Comparison of ENCODE assay signal across 24 mouse cellular contexts in genomic region chr16:36675902-36676301, GRCm38 (mm10). TPM values are rescaled to one million over a fixed set of nuclear protein-coding genes. Genes with fewer than 3 reads are reported as not detected.
DNase-seq lines count a peak whose midpoint lies in the region; ATAC-seq and TF ChIP-seq lines count a peak whose summit lies in the region.
"Had no signal": no experiment of that assay in that cellular context is flagged by ENCODE, and none has a peak within 500 bp of the region (broad histone marks: within the 10 kb centered on the region; RNA-seq: fewer than 3 reads in every experiment).

No protein-coding gene starts in this region.

- H3K27ac ChIP-seq in midbrain, embryonic 11.5 days (ENCODE audit: low read depth, low read length) = no peak overlapping the region
- H3K27ac ChIP-seq in midbrain, embryonic 10.5 days (replicated peaks) = no peak overlapping the region
- H3K27ac ChIP-seq in CH12.LX (ENCODE audit: insufficient read depth, low read depth) (peak overlapping the region; percentile 52), ES-E14 (ENCODE audit: insufficient read depth, low read depth, low read length, poor library complexity, severe bottlenecking) (peak overlapping the region; percentile 43; the same call in 1 of the 2 replicates)

- H3K4me1 ChIP-seq in midbrain, embryonic 11.5 days (ENCODE audit: control insufficient read depth, insufficient read depth, low read length) = no peaks in the 10 kb centered on the region
- no peaks in the 10 kb centered on the region for H3K4me1 ChIP-seq in midbrain, embryonic 10.5 days
- H3K4me1 ChIP-seq in CH12.LX (ENCODE audit: control insufficient read depth in 1 of 2, insufficient read depth in 2 of 2) (peaks cover 29 to 52% of the 10 kb centered on the region in 2 experiments), ES-E14 (ENCODE audit: control insufficient read depth in 2 of 2, insufficient read depth in 2 of 2, low read length in 2 of 2, poor library complexity in 1 of 2) (peaks cover 7 to 22% of the 10 kb centered on the region in 2 experiments)

- TF ChIP-seq POLR2A in CH12.LX (IDR thresholded peaks at IDR 0.05; ENCODE audit: low read depth, low read length) = no peak

- 88% methylated on average over 2 of the region's 2 CpGs for WGBS in midbrain, embryonic 11.5 days
- WGBS in midbrain, embryonic 10.5 days = 91% methylated on average over 2 of the region's 2 CpGs

- no peak overlapping the region for H3K4me2 ChIP-seq in midbrain, embryonic 11.5 days
- H3K4me2 ChIP-seq in CH12.LX (ENCODE audit: insufficient read depth, low read depth, poor library complexity, severe bottlenecking) = peak overlapping the region; percentile 77; the same call in 1 of the 2 replicates

- TF ChIP-seq CTCF in CH12.LX (conservative IDR thresholded peaks at IDR 0.05 in 1 of 2, IDR thresholded peaks at IDR 0.05 in 1 of 2; ENCODE audit: low read depth in 2 of 2, low read length in 2 of 2) = no peak

- no peaks in the 10 kb centered on the region for H3K36me3 ChIP-seq in midbrain, embryonic 11.5 days (ENCODE audit: control insufficient read depth, insufficient read depth, low read length)
- no peaks in the 10 kb centered on the region for H3K36me3 ChIP-seq in midbrain, embryonic 10.5 days
- H3K36me3 ChIP-seq in CH12.LX (replicated peaks in 1 of 2; ENCODE audit: control insufficient read depth in 1 of 2, insufficient read depth in 1 of 2, low read length in 1 of 2) (no peaks in the 10 kb centered on the region), ES-E14 (ENCODE audit: control insufficient read depth, insufficient read depth, low read length, poor library complexity, severe bottlenecking) (no peaks in the 10 kb centered on the region)
- H3K36me3 ChIP-seq: G1E had no signal

- TF ChIP-seq RAD21 in CH12.LX (IDR thresholded peaks at IDR 0.05; ENCODE audit: low read depth, low read length) = no peak

- dilution Hi-C loops in CH12.LX (cut with MboI; ENCODE audit: extremely low pct_ligation_motif_present, extremely low pct_unique_long_range_greater_than_20kb, low sequenced_read_pairs) = no loop called here

- DNase-seq in heart, adult 11 months = peak; percentile 11
- no peak for DNase-seq in heart, adult 18-20 months
- DNase-seq in midbrain, embryonic 11.5 days (ENCODE audit: low spot score, missing footprints) = peak; percentile 60
- no peak for DNase-seq in midbrain, embryonic 10.5 days (ENCODE audit: low spot score)
- DNase-seq in CH12.LX (ENCODE audit: extremely low read depth) (no peak), ES-E14 (ENCODE audit: low read depth, low spot score) (no peak)
- DNase-seq in right cerebral cortex, adult 18-20 months = no peak
- no peak for DNase-seq in layer of hippocampus, adult 9-10 months (ENCODE audit: low spot score)
- DNase-seq: adrenal gland, adult 2 months; adrenal gland, adult 8-10 months; adrenal gland, postnatal 10 days; adrenal gland, postnatal 14 days; adrenal gland, postnatal 25 days; adrenal gland, postnatal 36 days; B cell, adult 2 months; cerebellum, adult 11 months; cerebellum, adult 11-12 months; cerebellum, adult 18-20 months; cerebellum, adult 2 months had no signal

- no peak for ATAC-seq in midbrain, embryonic 11.5 days (ENCODE audit: low FRiP score)
- ATAC-seq: Patski had no signal

- in situ Hi-C loops in CH12.LX (cut with MboI; ENCODE audit: low pct_ligation_motif_present, low pct_unique_long_range_greater_than_20kb, low sequenced_read_pairs) = no loop called here
- in situ Hi-C loops in ES-E14 (cut with MboI; ENCODE audit: low sequenced_read_pairs in 2 of 2, unreplicated experiment in 2 of 2) = no loop called here

- H3K27me3 ChIP-seq in midbrain, embryonic 11.5 days (ENCODE audit: control insufficient read depth, insufficient read depth, low read length) = no peaks in the 10 kb centered on the region
- H3K27me3 ChIP-seq in midbrain, embryonic 10.5 days (ENCODE audit: low read depth, poor library complexity, severe bottlenecking) = no peaks in the 10 kb centered on the region
- H3K27me3 ChIP-seq in CH12.LX (replicated peaks) = no peaks in the 10 kb centered on the region
- H3K27me3 ChIP-seq: Patski had no signal

- no peaks in the 10 kb centered on the region for H3K79me2 ChIP-seq in CH12.LX (replicated peaks; ENCODE audit: control insufficient read depth, extremely low read depth, insufficient read depth, poor library complexity, severe bottlenecking)

- TF ChIP-seq EP300 in CH12.LX (IDR thresholded peaks at IDR 0.05; ENCODE audit: low read length) = no peak

- no peak overlapping the region for H3K4me3 ChIP-seq in midbrain, embryonic 11.5 days (ENCODE audit: low read depth, low read length)
- no peak overlapping the region for H3K4me3 ChIP-seq in midbrain, embryonic 10.5 days
- H3K4me3 ChIP-seq in CH12.LX (replicated peaks in 1 of 3; ENCODE audit: low read depth in 2 of 3, low read length in 2 of 3, poor library complexity in 1 of 3) (no peak overlapping the region), ES-E14 (ENCODE audit: insufficient read depth in 1 of 2, low read depth in 1 of 2, low read length in 2 of 2, poor library complexity in 1 of 2, severe bottlenecking in 1 of 2) (no peak overlapping the region)

- H3K9me3 ChIP-seq in midbrain, embryonic 11.5 days (ENCODE audit: control insufficient read depth, low read length) = no peaks in the 10 kb centered on the region
- no peaks in the 10 kb centered on the region for H3K9me3 ChIP-seq in midbrain, embryonic 10.5 days (replicated peaks)
- no peaks in the 10 kb centered on the region for H3K9me3 ChIP-seq in CH12.LX (replicated peaks; ENCODE audit: low read length)
- H3K9me3 ChIP-seq in ES-E14 (ENCODE audit: control insufficient read depth, insufficient read depth, low read depth, low read length) = no peaks in the 10 kb centered on the region
- H3K9me3 ChIP-seq: G1E had no signal

- no peak overlapping the region for H3K9ac ChIP-seq in midbrain, embryonic 11.5 days (ENCODE audit: low read length)
- peak overlapping the region; percentile 13; the same call in 1 of the 2 replicates for H3K9ac ChIP-seq in CH12.LX (ENCODE audit: insufficient read depth, low read depth)
- no peak overlapping the region for H3K9ac ChIP-seq in ES-E14 (ENCODE audit: insufficient read depth, low read depth, low read length, poor library complexity, severe bottlenecking)

TF ChIP-seq in CH12.LX, 34 proteins besides CTCF, POLR2A, EP300 and RAD21 (continues in another document):
- TF ChIP-seq ETS1 (conservative IDR thresholded peaks at IDR 0.05; ENCODE audit: low read depth, low read length) = no peak
- TF ChIP-seq ZMIZ1 (IDR thresholded peaks at IDR 0.05; ENCODE audit: low read depth, low read length) = 0 out of 2 replicates have a peak, but pooled peaks have one; percentile 54
- TF ChIP-seq E2F4 (IDR thresholded peaks at IDR 0.05; ENCODE audit: insufficient replicate concordance, low read depth, low read length) = no peak
- no peak for TF ChIP-seq CHD2 (IDR thresholded peaks at IDR 0.05; ENCODE audit: low read length)
- TF ChIP-seq MAFK (IDR thresholded peaks at IDR 0.05; ENCODE audit: insufficient replicate concordance, low read length) = peak; percentile 58; the same call in 1 of the 2 replicates
- TF ChIP-seq MAX (IDR thresholded peaks at IDR 0.05; ENCODE audit: low read length) = no peak
- peak; percentile 13; the same call in 1 of the 2 replicates for TF ChIP-seq ZNF384 (IDR thresholded peaks at IDR 0.05; ENCODE audit: low read depth, low read length)
- TF ChIP-seq SMC3 (IDR thresholded peaks at IDR 0.05; ENCODE audit: low read depth, low read length) = no peak
- TF ChIP-seq PAX5 (IDR thresholded peaks at IDR 0.05; ENCODE audit: low read length) = no peak
- peak; percentile 51; the same call in 1 of the 2 replicates for TF ChIP-seq MAZ (IDR thresholded peaks at IDR 0.05; ENCODE audit: low read depth, low read length)
- no peak for TF ChIP-seq UBTF (IDR thresholded peaks at IDR 0.05; ENCODE audit: low read depth, low read length)
- TF ChIP-seq IRF4 (IDR thresholded peaks at IDR 0.05; ENCODE audit: low read depth, low read length) = 0 out of 2 replicates have a peak, but pooled peaks have one; percentile 6

TF ChIP-seq in ES-E14, 5 proteins besides CTCF, POLR2A, EP300 and RAD21:
- TF ChIP-seq HCFC1 (IDR thresholded peaks at IDR 0.05; ENCODE audit: borderline replicate concordance, insufficient read depth, low read length) (no peak), ZNF384 (IDR thresholded peaks at IDR 0.05; ENCODE audit: low read depth, low read length) (no peak), CHD2 (IDR thresholded peaks at IDR 0.05; ENCODE audit: low read depth, low read length) (no peak), MAFK (IDR thresholded peaks at IDR 0.05; ENCODE audit: insufficient read depth, low read depth, low read length) (no peak), ZC3H11A (IDR thresholded peaks at IDR 0.05; ENCODE audit: borderline replicate concordance, low read depth, low read length) (no peak)
TF ChIP-seq in ES-E14: peak in this region for 0.

RNA-seq across cellular contexts. Expression of gene Cd86, which starts 10.0 kb away (rescaled TPM):
- total RNA-seq in heart, adult 18-20 months (2021) = 1 to 10 TPM in 1 of 2 experiments, under 1 TPM in 1; 0.87 to 1.8 TPM
- 1.6 and 2.3 TPM in 2 replicates for polyA plus RNA-seq in midbrain, embryonic 11.5 days (2014; fragmentation: Nextera tagmentation; extraction: Ambion mirVana)
- polyA plus RNA-seq in midbrain, embryonic 10.5 days (2016; fragmentation: Nextera tagmentation; extraction: Ambion mirVana) = 0.42 and 1.2 TPM in 2 replicates
- 60.0 and 113 TPM in 2 replicates for total RNA-seq in CH12.LX (2012; rRNA removed)
- 191 and 196 TPM in 2 replicates for total RNA-seq in CH12.LX (2014; rRNA removed)
- polyA plus RNA-seq in CH12.LX (2012; ENCODE audit: insufficient read length, low read depth) = 91.9 and 102 TPM in 2 replicates
- total RNA-seq in ES-E14 (2012; rRNA removed) = 0.26 and 0.62 TPM in 2 replicates
- total RNA-seq: G1E, MEL had no signal
- polyA plus RNA-seq: C2C12, G1E, Patski had no signal

RNA-seq across cellular contexts. Expression of gene Ildr1, which starts 17.9 kb away (rescaled TPM):
- total RNA-seq in heart, adult 18-20 months (2021) = under 1 TPM in 1 of 2 experiments, not detected in 1; 0.44 TPM
- polyA plus RNA-seq in midbrain, embryonic 11.5 days (2014; fragmentation: Nextera tagmentation; extraction: Ambion mirVana) = 0.05 TPM in 1 of 2 replicates, not detected in the other
- 0.11 and 0.15 TPM in 2 replicates for polyA plus RNA-seq in midbrain, embryonic 10.5 days (2016; fragmentation: Nextera tagmentation; extraction: Ambion mirVana)
- total RNA-seq in CH12.LX (2012; rRNA removed) = 0.34 and 0.76 TPM in 2 replicates
- 0.34 and 0.80 TPM in 2 replicates for total RNA-seq in CH12.LX (2014; rRNA removed)
- 0.81 and 1.1 TPM in 2 replicates for polyA plus RNA-seq in CH12.LX (2012; ENCODE audit: insufficient read length, low read depth)
- total RNA-seq in ES-E14 (2012; rRNA removed) = 12.8 and 24.8 TPM in 2 replicates
- total RNA-seq: adrenal gland, adult 18-20 months; adrenal gland, adult 2 months; adrenal gland, adult 8-10 months; adrenal gland, postnatal 14 days; adrenal gland, postnatal 25 days; adrenal gland, postnatal 36 days; MEL had no signal
- polyA plus RNA-seq: adrenal gland, adult 2 months; C2C12; G1E; Patski had no signal

Comparison
In these comparisons a context has a peak if more than half of its experiments do, and no peak if none do; other contexts are left out.
1. DNase-seq: peak in heart, adult 11 months (single experiment) and midbrain, embryonic 11.5 days (single experiment); none in heart, adult 18-20 months (0 of 2), midbrain, embryonic 10.5 days (single experiment), CH12.LX (single experiment), ES-E14 (single experiment), right cerebral cortex, adult 18-20 months (single experiment) and layer of hippocampus, adult 9-10 months (single experiment).
2. H3K27ac ChIP-seq: peak in CH12.LX (single experiment) and ES-E14 (single experiment); none in midbrain, embryonic 11.5 days (single experiment) and midbrain, embryonic 10.5 days (single experiment).
3. RNA of gene Cd86, which starts 10.0 kb away (total RNA-seq): 60.0 to 196 TPM in CH12.LX; 0.87 to 1.8 TPM in heart, adult 18-20 months and 0.26 to 0.62 TPM in ES-E14; every median in the first group is over 10 times any median in the second.